Mouse (Mus musculus) A20 (cell line): ENCODE measurements around the gene Gm5157.
"Not testable (repeated sequence)": the region's sequence is repeated elsewhere in the genome, so short reads cannot be mapped to it uniquely, and the experiment has no call there.

Experiments used
- DNase-seq: peaks from one replicate; pipeline ENCODE4 v3.0.0-alpha.2; 2011; ENCODE audit warnings: low read depth, low spot score

Gm5157 gene

DNA sequence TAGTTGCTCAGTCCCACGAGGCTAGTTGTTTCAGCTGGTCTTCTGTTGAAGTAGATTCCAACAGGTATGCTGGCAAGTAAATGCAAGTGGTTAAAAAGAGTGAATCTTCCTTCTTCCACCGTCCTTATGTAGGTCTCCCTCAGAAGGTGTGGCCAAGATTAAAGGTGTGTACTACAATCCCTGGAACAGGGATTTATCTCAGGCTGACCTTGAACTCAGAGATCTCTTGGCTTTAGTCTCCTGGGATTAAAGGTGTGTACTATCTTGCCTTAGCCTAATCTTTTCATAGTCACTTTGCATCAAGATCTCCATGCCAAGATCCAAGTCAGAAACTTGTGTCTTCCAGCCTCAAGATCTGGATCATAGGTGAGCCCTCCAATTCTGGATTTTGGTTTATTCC lies at the start of gene Gm5157:
Gm5157 (minus strand) TSS at position 101 of the 400 bp plus-strand sequence.
- DNase-seq, result not testable (repeated sequence)

DNA sequence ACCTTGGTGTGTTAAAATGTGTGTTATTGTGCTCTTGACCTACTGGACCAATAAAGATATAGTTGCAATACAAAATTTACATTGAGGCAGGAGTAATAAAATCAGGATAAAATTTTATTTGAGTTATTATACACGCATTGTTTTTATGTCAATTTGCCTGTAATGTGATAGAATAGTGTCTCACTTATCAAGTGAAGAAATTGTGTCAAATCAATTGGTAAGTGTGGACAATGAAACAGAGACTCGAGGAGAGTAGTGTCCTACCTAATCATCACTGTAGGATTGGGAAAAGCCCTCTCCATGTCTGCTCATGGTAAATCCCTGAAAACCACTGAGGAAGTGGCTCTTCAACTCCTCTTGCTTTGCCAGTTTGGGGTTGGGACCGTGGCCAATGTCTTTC lies 28.3 kb downstream of the Gm5157 start, which contains the start of gene Vmn1r123:
Vmn1r123 (plus strand) TSS at position 301 of the 400 bp plus-strand sequence.
- DNase-seq, result not testable (repeated sequence)
